Mouse (Mus musculus) hindbrain, embryonic 10.5 days (tissue): ENCODE measurements around the gene Hhat. TPM values are rescaled to one million over a fixed set of nuclear protein-coding genes. Genes with fewer than 3 reads are reported as not detected.

Experiments used
- DNase-seq: peaks from one replicate; pipeline ENCODE4 v3.0.0-alpha.2; 2017; ENCODE audit warnings: low spot score
- H3K27ac ChIP-seq: fragments of 300-500 bp; sonication (generic); 2 replicates; pipeline ENCODE4 v1.5.1; 2016; ENCODE audit warnings: mild to moderate bottlenecking, moderate library complexity
- H3K27me3 ChIP-seq: fragments of 300-500 bp; sonication (generic); 2 replicates; pipeline ENCODE4 v1.6.1; 2016; ENCODE audit warnings: mild to moderate bottlenecking; ENCODE audit not compliant: poor library complexity, insufficient read depth, severe bottlenecking
- H3K36me3 ChIP-seq: fragments of 300-500 bp; sonication (generic); 2 replicates; pipeline ENCODE4 v1.6.1; 2016; ENCODE audit warnings: mild to moderate bottlenecking, moderate library complexity
- H3K4me1 ChIP-seq: fragments of 300-500 bp; sonication (generic); replicated peaks from 2 replicates; pipeline ENCODE4 v1.6.1; 2016; ENCODE audit warnings: mild to moderate bottlenecking
- H3K4me3 ChIP-seq: fragments of 300-500 bp; sonication (generic); 2 replicates; pipeline ENCODE4 v1.5.1; 2016; ENCODE audit warnings: mild to moderate bottlenecking, moderate library complexity
- H3K9me3 ChIP-seq: fragments of 300-500 bp; sonication (generic); 2 replicates; pipeline ENCODE4 v1.6.1; 2016; ENCODE audit warnings: mild to moderate bottlenecking, moderate library complexity
- WGBS: fragments of 180-500 bp; shearing (Covaris S2); methylation state at CpG from one replicate; pipeline ENCODE4 v1.1.7; 2016; 5-methylcytosine and 5-hydroxymethylcytosine counted together
- polyA plus RNA-seq: library from polyadenylated mRNA; unstranded; fragments of >200 nt; fragmentation: Nextera tagmentation; extraction: Ambion mirVana; gene quantifications from 2 replicates; pipeline ENCODE4 v1.2.1, GENCODE M21; 2016

Gene Hhat
- polyA plus RNA-seq, 1 experiment from 2014 or later: 8.9 TPM

DNA sequence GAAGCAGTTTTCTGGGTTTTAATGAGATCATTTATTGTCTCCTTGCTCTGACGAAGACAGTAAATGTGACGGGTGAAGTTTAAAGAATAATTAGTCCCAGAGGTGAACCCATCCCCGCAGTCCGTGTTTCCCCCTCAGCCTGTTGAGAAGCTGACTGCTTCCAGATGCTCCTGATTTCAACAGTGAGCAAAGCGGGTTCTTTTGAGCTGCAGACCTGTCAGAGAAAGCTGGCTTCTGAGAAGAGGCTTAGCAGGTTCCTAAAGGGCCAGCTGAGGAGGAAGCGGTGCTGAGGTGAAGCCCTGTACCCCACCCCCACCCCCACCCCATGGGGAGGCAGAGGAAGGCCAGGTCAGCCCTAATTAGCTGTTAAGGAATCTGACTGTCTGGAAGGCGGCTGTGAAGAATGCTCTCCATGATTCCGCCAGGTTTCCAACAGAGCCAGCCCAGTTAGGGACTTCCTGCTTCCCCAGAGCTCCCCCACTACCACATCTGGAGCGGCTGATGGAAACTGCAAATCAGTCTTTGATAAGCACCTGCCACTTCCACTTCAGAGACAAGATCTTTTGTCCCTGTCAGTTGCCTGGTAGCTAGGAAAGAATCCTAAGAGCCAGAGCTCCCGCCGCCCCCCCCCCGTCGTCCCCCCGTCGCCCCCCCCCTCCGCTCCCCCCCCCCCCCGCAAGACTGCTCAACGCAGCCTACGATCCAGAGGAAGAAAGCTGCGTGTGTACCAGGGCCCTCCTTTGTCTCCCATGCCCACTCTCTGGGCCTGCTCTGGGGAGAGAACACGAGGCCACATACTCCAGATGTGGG lies 25.4 kb upstream of the Hhat start:
- H3K27ac ChIP-seq: peak overlapping the region; percentile 72
- 6% methylated on average over 18 of the region's 21 CpGs for whole genome bisulfite sequencing
- H3K4me1 ChIP-seq: peaks cover 60% of the 10 kb centered on the region
- H3K4me3 ChIP-seq: 0 out of 2 replicates have a peak overlapping the region, but pooled peaks have one; percentile 18
- peak; percentile 50 for DNase-seq
- no peaks in the 10 kb centered on the region for H3K36me3 ChIP-seq
- H3K9me3 ChIP-seq: peaks cover 6% of the 10 kb centered on the region; the same call in 1 of the 2 replicates
- H3K27me3 ChIP-seq: peaks cover 22% of the 10 kb centered on the region

DNA sequence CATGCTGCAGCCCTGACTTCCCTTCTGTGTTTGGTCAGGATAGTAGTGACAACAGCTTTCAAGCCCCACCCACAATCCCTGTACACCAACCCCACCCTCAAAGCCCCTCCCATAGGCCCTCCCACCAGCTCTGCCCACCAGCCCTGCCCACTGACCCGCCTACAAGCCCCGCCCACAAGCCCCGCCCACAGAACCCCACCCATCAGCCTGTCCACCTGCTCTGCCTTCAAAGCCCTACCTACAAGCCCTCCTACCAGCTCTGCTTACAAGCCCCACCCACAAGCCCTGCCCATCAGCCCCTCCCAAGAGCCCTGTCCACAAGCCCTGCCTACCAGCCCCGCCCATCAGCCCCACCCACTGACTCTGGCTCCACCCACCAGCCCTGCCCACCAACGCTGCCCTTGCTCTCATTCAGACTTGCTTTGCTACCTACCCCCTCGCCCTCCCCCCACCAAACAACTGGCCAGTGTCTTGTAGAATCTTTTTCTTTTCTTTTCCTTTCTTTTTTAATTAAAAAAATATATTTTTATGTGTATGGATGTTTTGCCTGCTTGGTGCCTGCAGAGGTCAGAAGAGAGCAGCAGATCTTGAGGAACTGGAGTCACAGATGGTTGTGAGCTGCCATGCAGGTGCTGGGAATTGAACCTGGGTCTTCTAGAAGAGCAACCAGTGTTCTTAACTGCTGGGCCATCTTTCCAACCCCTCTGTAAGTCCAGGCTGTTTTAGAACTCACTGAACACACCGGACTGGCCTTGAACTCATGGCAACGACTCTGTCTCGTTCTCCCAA lies 24.1 kb upstream of the Hhat start:
- no peaks in the 10 kb centered on the region for H3K36me3 ChIP-seq
- peaks cover 6% of the 10 kb centered on the region; the same call in 1 of the 2 replicates for H3K9me3 ChIP-seq
- 55% methylated on average over 9 of the region's 9 CpGs for WGBS
- H3K27ac ChIP-seq: no peak overlapping the region
- H3K4me1 ChIP-seq: peaks cover 62% of the 10 kb centered on the region
- H3K27me3 ChIP-seq: peaks cover 22% of the 10 kb centered on the region
- no peak overlapping the region for H3K4me3 ChIP-seq
- no peak for DNase-seq

DNA sequence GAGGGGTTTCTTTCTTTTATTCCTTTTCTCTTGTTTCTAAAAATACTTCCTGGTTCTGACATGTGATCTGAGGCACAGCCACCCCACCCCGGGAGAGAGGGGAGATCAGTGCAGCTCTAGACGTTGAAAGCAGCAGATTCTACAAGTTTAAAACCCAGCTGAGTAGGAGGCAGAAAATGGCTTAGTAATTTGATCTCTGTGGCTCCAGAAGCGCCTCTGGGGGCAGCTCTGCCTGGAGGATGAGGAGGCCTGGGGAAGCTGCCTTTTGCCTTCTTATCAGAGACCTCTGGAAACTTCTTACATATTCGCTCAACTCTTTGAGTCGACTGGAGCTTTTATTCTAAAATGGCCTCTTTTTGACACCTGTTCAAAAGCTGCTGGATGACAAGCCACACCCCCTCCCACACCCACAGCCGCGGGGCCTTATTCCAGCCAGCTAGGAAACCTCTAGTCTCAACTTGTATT lies 20.9 kb upstream of the Hhat start:
- Histone ChIP-seq H3K4me3 (no peak overlapping the region), H3K27ac (peak overlapping the region; percentile 66), H3K9me3 (peaks cover 6% of the 10 kb centered on the region; the same call in 1 of the 2 replicates), H3K36me3 (no peaks in the 10 kb centered on the region), H3K27me3 (peaks cover 2% of the 10 kb centered on the region; the same call in 1 of the 2 replicates), H3K4me1 (peaks cover 38% of the 10 kb centered on the region)
- DNase-seq: peak; percentile 33
- WGBS: 10% methylated on average over 7 of the region's 7 CpGs

DNA sequence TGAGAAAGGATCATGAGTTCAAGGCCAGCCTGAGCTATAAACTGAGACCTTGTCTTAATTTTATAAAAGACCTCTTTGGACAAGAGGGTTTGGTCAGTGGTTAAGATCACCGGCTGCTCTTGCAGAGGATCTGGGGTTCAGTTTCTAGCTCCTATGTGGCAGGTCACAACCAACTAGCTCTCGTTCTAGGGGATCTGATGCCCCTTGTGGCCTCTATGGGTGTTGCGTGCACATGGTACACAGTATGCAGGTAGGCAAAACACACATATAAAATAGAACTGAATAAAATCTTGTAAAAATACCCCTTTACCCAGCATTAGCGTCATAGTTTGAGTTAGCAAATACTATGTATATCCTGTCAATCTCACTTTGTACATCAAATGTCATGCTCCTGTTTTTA lies 19.4 kb upstream of the Hhat start:
- H3K4me3 ChIP-seq: no peak overlapping the region
- peaks cover 6% of the 10 kb centered on the region; the same call in 1 of the 2 replicates for H3K9me3 ChIP-seq
- H3K36me3 ChIP-seq: no peaks in the 10 kb centered on the region
- H3K27ac ChIP-seq: no peak overlapping the region
- DNase-seq: peak; percentile 19
- H3K4me1 ChIP-seq: peaks cover 31% of the 10 kb centered on the region
- 79% methylated on average over 4 of the region's 4 CpGs for WGBS
- peaks cover 11% of the 10 kb centered on the region; the same call in 1 of the 2 replicates for H3K27me3 ChIP-seq

DNA sequence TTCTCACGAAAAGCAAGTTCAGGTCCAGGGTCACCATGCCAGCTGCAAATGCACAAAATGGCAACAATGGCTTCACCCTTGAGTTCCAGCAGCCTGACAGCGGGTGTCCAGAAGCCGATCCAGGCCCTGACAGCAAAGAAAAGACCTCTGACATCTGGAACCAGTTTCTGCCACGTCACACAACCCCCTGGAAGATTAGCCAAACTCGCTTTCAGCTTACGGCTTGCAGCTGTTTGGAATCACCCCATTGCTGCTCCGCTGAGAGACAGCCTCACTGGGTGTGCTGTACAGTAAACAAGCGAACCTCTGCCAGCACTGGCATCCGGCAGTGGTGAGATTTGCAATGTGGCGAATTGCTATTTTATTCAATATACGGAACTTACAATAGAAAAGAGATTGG lies 18.8 kb upstream of the Hhat start:
- Histone ChIP-seq H3K36me3 (no peaks in the 10 kb centered on the region), H3K4me3 (no peak overlapping the region), H3K4me1 (peaks cover 36% of the 10 kb centered on the region), H3K9me3 (no peaks in the 10 kb centered on the region), H3K27ac (no peak overlapping the region), H3K27me3 (peaks cover 11% of the 10 kb centered on the region; the same call in 1 of the 2 replicates)
- DNase-seq: peak; percentile 40
- 65% methylated on average over 11 of the region's 11 CpGs for WGBS

DNA sequence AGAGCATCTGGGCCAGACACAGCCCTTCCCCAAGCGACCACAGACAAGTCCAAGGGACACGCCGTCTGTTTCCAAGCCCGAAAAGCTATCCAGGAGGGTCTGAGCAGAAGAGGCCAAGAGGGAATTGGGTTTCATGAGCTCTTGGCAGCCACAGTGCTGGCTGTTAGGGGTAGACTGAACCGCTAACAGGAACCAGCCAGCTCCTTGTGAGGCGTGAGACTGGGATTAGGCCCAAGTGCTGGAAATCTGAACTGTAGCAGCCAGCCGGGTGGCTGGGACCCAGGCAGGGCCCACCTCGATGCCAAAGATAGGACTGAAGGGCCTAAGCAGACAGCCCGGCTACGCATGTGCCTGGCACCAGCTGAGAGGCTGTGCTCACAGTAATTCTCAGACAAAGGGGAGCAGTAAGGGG lies 18.1 kb upstream of the Hhat start:
- Histone ChIP-seq H3K4me1 (peaks cover 34% of the 10 kb centered on the region), H3K27ac (peak overlapping the region; percentile 57; the same call in 1 of the 2 replicates), H3K9me3 (no peaks in the 10 kb centered on the region), H3K36me3 (no peaks in the 10 kb centered on the region), H3K27me3 (peaks cover 11% of the 10 kb centered on the region; the same call in 1 of the 2 replicates), H3K4me3 (no peak overlapping the region)
- WGBS: 76% methylated on average over 10 of the region's 10 CpGs
- DNase-seq: no peak

DNA sequence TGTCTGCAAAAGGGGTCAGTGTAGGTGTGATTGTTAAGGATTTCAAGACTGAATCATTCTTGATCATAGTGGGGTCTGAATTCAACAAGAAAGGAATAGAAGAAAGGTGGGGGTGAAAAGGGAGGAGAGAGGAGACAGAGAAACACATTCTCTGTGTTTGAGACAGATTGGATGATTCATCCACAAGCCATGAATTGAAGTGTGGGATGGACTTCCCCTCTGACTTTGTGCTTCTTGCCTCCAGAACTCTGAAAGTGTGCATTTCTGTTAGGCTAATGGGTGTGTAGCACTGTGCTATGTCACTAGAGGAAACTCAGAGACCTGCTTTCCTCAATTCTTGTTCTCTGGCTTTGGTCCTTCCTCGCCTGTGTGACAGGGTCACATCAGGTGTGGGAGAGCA lies 15.2 kb upstream of the Hhat start:
- no peak for DNase-seq
- Histone ChIP-seq H3K27ac (no peak overlapping the region), H3K4me3 (no peak overlapping the region), H3K9me3 (no peaks in the 10 kb centered on the region), H3K4me1 (peaks cover 16% of the 10 kb centered on the region), H3K27me3 (peaks cover 18% of the 10 kb centered on the region; the same call in 1 of the 2 replicates), H3K36me3 (no peaks in the 10 kb centered on the region)
- 66% methylated on average over 1 of the region's 1 CpGs for WGBS

DNA sequence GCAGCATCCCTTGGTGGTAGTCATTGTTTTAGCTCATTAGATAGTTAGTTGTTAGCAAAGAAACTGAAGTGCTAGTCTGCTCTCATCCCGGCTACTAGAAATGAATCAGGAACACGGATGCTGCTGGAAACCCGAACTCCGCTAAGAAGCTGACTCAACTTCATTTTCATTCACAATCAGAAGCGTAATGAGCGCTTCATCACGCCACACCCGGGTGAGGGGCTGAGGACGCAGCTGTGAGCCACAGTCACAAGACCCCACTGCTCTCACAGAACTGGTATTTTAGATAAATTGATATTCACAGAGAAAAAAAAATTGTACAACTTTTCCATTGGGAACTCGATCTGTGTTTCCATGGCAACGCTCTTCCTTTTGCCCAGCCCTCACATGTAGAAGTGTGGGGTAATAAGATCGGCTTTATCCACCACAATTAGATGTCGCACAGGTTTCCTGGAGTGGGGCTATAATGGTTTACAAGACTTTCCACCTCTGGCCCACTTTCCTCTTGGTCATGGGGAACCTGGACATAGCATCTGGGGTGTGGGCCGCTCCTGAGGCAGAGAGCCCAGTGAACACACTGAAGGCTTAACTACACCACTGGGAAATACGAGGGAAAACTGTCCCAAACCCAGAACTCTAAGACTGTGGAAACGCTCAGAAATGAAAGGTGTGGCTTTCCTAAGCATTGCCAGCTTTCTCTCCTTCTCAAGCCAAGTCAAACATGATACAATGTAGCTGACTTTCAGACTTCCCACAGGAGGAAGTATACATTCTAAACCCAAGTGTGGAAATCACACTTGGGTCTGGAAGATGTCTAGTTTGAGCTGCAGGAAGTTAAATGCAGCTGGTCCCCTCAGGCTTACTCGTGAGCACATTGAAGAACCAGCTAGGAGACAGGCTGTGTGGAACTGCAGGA lies 14.3 kb upstream of the Hhat start:
- Histone ChIP-seq H3K4me1 (peaks cover 15% of the 10 kb centered on the region), H3K9me3 (no peaks in the 10 kb centered on the region), H3K27me3 (peaks cover 18% of the 10 kb centered on the region; the same call in 1 of the 2 replicates), H3K27ac (no peak overlapping the region), H3K4me3 (no peak overlapping the region), H3K36me3 (no peaks in the 10 kb centered on the region)
- 77% methylated on average over 17 of the region's 17 CpGs for WGBS
- no peak for DNase-seq

DNA sequence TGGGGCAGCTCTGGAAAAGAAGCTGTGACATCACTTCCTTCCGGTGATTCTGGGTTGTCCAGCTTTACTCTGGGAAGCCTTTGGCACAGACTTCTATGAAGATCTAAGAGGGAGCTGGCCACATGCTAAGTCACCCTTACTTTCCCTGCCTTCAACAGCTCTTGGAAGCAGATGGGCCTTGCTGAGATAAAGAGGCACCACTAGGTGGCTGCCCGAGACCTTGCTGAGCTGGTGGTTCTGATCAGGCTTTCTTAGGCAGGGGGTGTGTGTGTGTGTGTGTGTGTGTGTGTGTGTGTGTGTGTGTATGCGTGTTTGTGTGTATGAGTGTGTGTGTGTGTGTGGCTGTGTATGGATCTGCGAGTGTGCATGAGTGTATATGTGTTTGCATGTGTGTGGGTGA lies 13.4 kb upstream of the Hhat start:
- no peak overlapping the region for H3K4me3 ChIP-seq
- H3K36me3 ChIP-seq: no peaks in the 10 kb centered on the region
- no peaks in the 10 kb centered on the region for H3K9me3 ChIP-seq
- 39% methylated on average over 4 of the region's 4 CpGs for WGBS
- H3K27ac ChIP-seq: no peak overlapping the region
- peak; percentile 55 for DNase-seq
- H3K4me1 ChIP-seq: peaks cover 22% of the 10 kb centered on the region
- peaks cover 18% of the 10 kb centered on the region; the same call in 1 of the 2 replicates for H3K27me3 ChIP-seq

DNA sequence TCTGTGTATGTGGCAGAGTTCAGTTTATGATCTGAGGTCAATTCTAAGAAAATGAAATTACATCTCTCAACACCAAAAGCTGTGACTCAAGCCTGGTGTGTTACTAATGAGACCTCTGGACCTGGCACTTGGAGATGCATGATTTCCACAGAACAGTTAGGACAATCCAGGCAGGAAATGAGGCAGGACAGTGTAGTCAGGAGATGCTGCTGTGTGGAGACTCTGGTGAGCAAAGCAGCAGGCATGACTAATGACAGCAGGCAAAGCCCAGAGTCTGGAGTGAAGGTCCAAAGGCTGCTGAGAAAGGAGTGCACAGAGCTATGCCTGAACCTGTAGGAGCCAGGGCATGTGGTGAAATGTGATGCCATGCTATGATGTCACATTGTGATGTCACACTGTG lies 10.2 kb upstream of the Hhat start:
- Histone ChIP-seq H3K36me3 (no peaks in the 10 kb centered on the region), H3K27ac (no peak overlapping the region), H3K27me3 (peaks cover 12% of the 10 kb centered on the region; the same call in 1 of the 2 replicates), H3K9me3 (no peaks in the 10 kb centered on the region), H3K4me1 (peaks cover 31% of the 10 kb centered on the region), H3K4me3 (no peak overlapping the region)
- DNase-seq: no peak

DNA sequence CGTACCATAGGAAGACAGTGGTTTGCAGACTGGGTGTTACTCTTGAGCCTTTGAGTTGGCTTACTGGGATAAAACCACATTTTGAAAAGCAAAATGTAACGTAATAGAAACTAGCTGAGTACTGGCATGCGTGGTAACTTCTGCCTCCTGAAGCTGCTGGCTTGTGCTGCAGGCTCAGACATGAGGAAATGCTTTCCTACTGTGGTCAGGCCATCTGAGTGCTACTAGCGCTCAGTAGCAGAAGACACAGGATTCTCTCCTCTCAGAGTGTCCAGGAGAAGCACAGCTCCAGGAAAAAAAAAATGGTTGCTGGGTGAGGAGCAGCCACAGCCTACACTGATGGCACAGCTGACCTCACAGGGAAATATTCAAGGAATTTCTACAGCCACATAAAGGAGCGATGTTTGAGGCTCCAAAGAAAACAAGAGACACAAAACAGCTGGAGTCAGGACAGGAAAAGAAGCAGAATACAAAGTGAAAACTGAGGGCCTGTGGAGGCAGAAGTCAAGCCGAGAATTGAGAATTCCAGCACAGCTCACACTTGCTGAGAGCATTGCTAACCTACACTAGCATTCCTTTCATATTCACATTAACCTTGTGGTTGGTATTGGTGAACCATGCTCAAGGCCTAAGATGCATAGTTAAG lies 8.0 kb upstream of the Hhat start:
- no peaks in the 10 kb centered on the region for H3K9me3 ChIP-seq
- DNase-seq: no peak
- H3K4me3 ChIP-seq: no peak overlapping the region
- H3K27me3 ChIP-seq: peaks cover 7% of the 10 kb centered on the region; the same call in 1 of the 2 replicates
- no peak overlapping the region for H3K27ac ChIP-seq
- peaks cover 20% of the 10 kb centered on the region for H3K4me1 ChIP-seq
- H3K36me3 ChIP-seq: no peaks in the 10 kb centered on the region
- WGBS: 46% methylated on average over 6 of the region's 6 CpGs

DNA sequence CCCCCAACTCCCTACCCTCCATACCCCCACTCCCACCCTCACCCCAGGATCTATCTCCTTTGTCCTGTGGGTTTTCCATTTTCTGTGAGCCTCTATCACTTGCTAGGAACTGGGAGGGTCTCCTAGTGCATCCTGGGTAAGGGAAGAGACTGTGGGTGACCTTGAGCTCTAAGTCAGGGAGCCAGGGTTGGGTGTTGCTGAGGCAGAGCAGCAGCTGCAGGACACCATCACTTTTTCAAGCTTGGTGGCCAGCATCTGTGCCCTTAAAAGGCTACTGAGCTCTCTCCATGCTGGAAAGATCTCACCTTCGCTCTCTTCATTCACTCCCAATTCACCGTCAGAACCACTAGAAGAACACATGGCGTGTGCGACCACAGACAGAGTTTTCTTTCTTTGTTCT lies 7.2 kb upstream of the Hhat start:
- Histone ChIP-seq H3K4me1 (peaks cover 20% of the 10 kb centered on the region), H3K27ac (no peak overlapping the region), H3K9me3 (no peaks in the 10 kb centered on the region), H3K4me3 (no peak overlapping the region), H3K36me3 (no peaks in the 10 kb centered on the region), H3K27me3 (peaks cover under 1% of the 10 kb centered on the region; the same call in 1 of the 2 replicates)
- no peak for DNase-seq
- 92% methylated on average over 4 of the region's 4 CpGs for WGBS
